Comparison of ENCODE assay signal across 7 mouse cellular contexts in genomic region chr7:115615697-115616237, GRCm38 (mm10).
A peak's percentile ranks its signal among the peaks of the same experiment; 100 is the strongest.
DNase-seq lines count a peak whose midpoint lies in the region; ATAC-seq lines count a peak whose summit lies in the region.

No protein-coding gene starts in this region.

- no peak overlapping the region for H3K4me3 ChIP-seq in embryonic facial prominence, embryonic 11.5 days (ENCODE audit: low read depth, low read length)
- H3K4me3 ChIP-seq in hindbrain, embryonic 10.5 days = 0 out of 2 replicates have a peak overlapping the region, but pooled peaks have one; percentile 3

- WGBS in embryonic facial prominence, embryonic 11.5 days = 10% methylated on average over 10 of the region's 10 CpGs
- 51% methylated on average over 10 of the region's 10 CpGs for WGBS in hindbrain, embryonic 10.5 days

- ATAC-seq in embryonic facial prominence, embryonic 11.5 days (replicated peaks; ENCODE audit: insufficient number of reproducible peaks, low FRiP score, low TSS enrichment, low read depth) = peak; percentile 52; the same call in 1 of the 2 replicates

- 0 out of 2 replicates have a peak overlapping the region, but pooled peaks have one; percentile 7 for H3K9ac ChIP-seq in embryonic facial prominence, embryonic 11.5 days (replicated peaks; ENCODE audit: low read length)

- DNase-seq in T-cell, adult 2 months (ENCODE audit: low spot score) = peak; percentile 67
- peak; percentile 65 for DNase-seq in embryonic facial prominence, embryonic 11.5 days (ENCODE audit: low spot score)
- no peak for DNase-seq in hindbrain, embryonic 10.5 days (ENCODE audit: low spot score)
- DNase-seq in lung, postnatal 10 days = peak; percentile 34
- DNase-seq in splenic B cell, adult 2 months (ENCODE audit: low read depth, low spot score) = peak; percentile 60
- DNase-seq in adrenal gland, adult 8-10 months = no peak
- DNase-seq in gastrocnemius, postnatal 10 days = no peak

- no peaks in the 10 kb centered on the region for H3K36me3 ChIP-seq in embryonic facial prominence, embryonic 11.5 days (replicated peaks; ENCODE audit: control insufficient read depth, insufficient read depth, low read depth, low read length)
- no peaks in the 10 kb centered on the region for H3K36me3 ChIP-seq in hindbrain, embryonic 10.5 days
- no peaks in the 10 kb centered on the region for H3K36me3 ChIP-seq in splenic B cell, adult 2 months (ENCODE audit: control insufficient read depth, insufficient read depth, low read length, poor library complexity, severe bottlenecking)

- H3K9me3 ChIP-seq in embryonic facial prominence, embryonic 11.5 days (replicated peaks; ENCODE audit: control insufficient read depth, low read length) = no peaks in the 10 kb centered on the region
- no peaks in the 10 kb centered on the region for H3K9me3 ChIP-seq in hindbrain, embryonic 10.5 days

- no peak overlapping the region; the same call in 1 of the 2 replicates for H3K27ac ChIP-seq in embryonic facial prominence, embryonic 11.5 days (replicated peaks; ENCODE audit: low read depth, low read length)
- peak overlapping the region; percentile 66 for H3K27ac ChIP-seq in hindbrain, embryonic 10.5 days

- H3K4me1 ChIP-seq in embryonic facial prominence, embryonic 11.5 days (ENCODE audit: control insufficient read depth, insufficient read depth, low read length) = no peaks in the 10 kb centered on the region
- peaks cover 12% of the 10 kb centered on the region for H3K4me1 ChIP-seq in hindbrain, embryonic 10.5 days (replicated peaks)

- H3K27me3 ChIP-seq in embryonic facial prominence, embryonic 11.5 days (ENCODE audit: control insufficient read depth, insufficient read depth, low read length) = no peaks in the 10 kb centered on the region
- H3K27me3 ChIP-seq in hindbrain, embryonic 10.5 days (ENCODE audit: insufficient read depth, poor library complexity, severe bottlenecking) = no peaks in the 10 kb centered on the region; the same call in 1 of the 2 replicates
- H3K27me3 ChIP-seq in splenic B cell, adult 2 months (ENCODE audit: control insufficient read depth, insufficient read depth, low read length, poor library complexity, severe bottlenecking) = no peaks in the 10 kb centered on the region

- peak overlapping the region; percentile 11; the same call in 1 of the 2 replicates for H3K4me2 ChIP-seq in embryonic facial prominence, embryonic 11.5 days (ENCODE audit: low read depth, low read length)

Comparison
In these comparisons a context has a peak if more than half of its experiments do, and no peak if none do; other contexts are left out.
1. DNase-seq: peak in T-cell, adult 2 months (single experiment), embryonic facial prominence, embryonic 11.5 days (single experiment), lung, postnatal 10 days (single experiment) and splenic B cell, adult 2 months (single experiment); none in hindbrain, embryonic 10.5 days (single experiment), adrenal gland, adult 8-10 months (single experiment) and gastrocnemius, postnatal 10 days (single experiment).